Mouse (Mus musculus) stomach, postnatal 0 days (tissue): ENCODE measurements around the gene Scube1. TPM values are rescaled to one million over a fixed set of nuclear protein-coding genes. Genes with fewer than 3 reads are reported as not detected.

ENCODE experiments used
- ATAC-seq: fragments of 200-750 bp; cut with Nextera tagmentation; 2 replicates; pipeline ENCODE4 v1.8.0; 2017; ENCODE audit not compliant: low FRiP score, low TSS enrichment
- DNase-seq: peaks from one replicate; pipeline ENCODE4 v3.0.0-alpha.2; 2016; ENCODE audit warnings: low spot score
- H3K27ac ChIP-seq: fragments of 300-500 bp; sonication (generic); replicated peaks from 2 replicates; pipeline ENCODE4 v1.5.1; 2014; ENCODE audit warnings: mild to moderate bottlenecking, control low read depth
- H3K27me3 ChIP-seq: fragments of 300-500 bp; sonication (generic); 2 replicates; pipeline ENCODE4 v1.6.1; 2014; ENCODE audit warnings: low read length; ENCODE audit not compliant: control insufficient read depth, insufficient read depth
- H3K36me3 ChIP-seq: fragments of 300-500 bp; sonication (generic); 2 replicates; pipeline ENCODE4 v1.6.1; 2014; ENCODE audit warnings: low read length, mixed read lengths; ENCODE audit not compliant: control insufficient read depth, insufficient read depth
- H3K4me1 ChIP-seq: fragments of 300-500 bp; sonication (generic); replicated peaks from 2 replicates; pipeline ENCODE4 v1.6.1; 2014; ENCODE audit warnings: antibody characterized with exemption; ENCODE audit not compliant: control insufficient read depth, insufficient read depth
- H3K4me2 ChIP-seq: fragments of 300-500 bp; sonication (generic); replicated peaks from 2 replicates; pipeline ENCODE4 v1.6.1; 2014; ENCODE audit warnings: low read depth, mild to moderate bottlenecking, control low read depth, moderate library complexity
- H3K4me3 ChIP-seq: fragments of 300-500 bp; sonication (generic); 2 replicates; pipeline ENCODE4 v1.5.1; 2014; ENCODE audit warnings: low read depth, low read length, control low read depth
- H3K9ac ChIP-seq: fragments of 300-500 bp; sonication (generic); 2 replicates; pipeline ENCODE4 v1.6.1; 2014; ENCODE audit warnings: mild to moderate bottlenecking, low read length, control low read depth, mixed read lengths
- H3K9me3 ChIP-seq: fragments of 300-500 bp; sonication (generic); 2 replicates; pipeline ENCODE4 v1.6.1; 2016; ENCODE audit warnings: low read length; ENCODE audit not compliant: control insufficient read depth
- CTCF ChIP-seq: IDR thresholded peaks from 2 replicates; pipeline ENCODE4 v1.5.1; 2016; ENCODE audit warnings: antibody characterized with exemption, low read depth, mild to moderate bottlenecking, moderate library complexity
- EP300 ChIP-seq: optimal IDR thresholded peaks from 2 replicates; pipeline ENCODE3; 2016; ENCODE audit warnings: antibody characterized with exemption
- WGBS: fragments of 180-500 bp; shearing (Covaris S2); extraction: QIAGEN DNeasy Blood & Tissue Kit; methylation state at CpG from one replicate; pipeline ENCODE4 v1.1.7; 2014; 5-methylcytosine and 5-hydroxymethylcytosine counted together
- polyA plus RNA-seq: library from polyadenylated mRNA; unstranded; fragments of >200 nt; fragmentation: Nextera tagmentation; extraction: Ambion mirVana; gene quantifications from 2 replicates; pipeline ENCODE4 v1.2.1, GENCODE M21; 2015

The Scube1 gene
- polyA plus RNA-seq, 1 experiment from 2014 or later = 5.0 TPM

- peaks cover 6% of the 10 kb centered on the region; the same call in 1 of the 2 replicates for H3K36me3 ChIP-seq
- no peak overlapping the region for H3K4me3 ChIP-seq
- H3K4me1 ChIP-seq = no peaks in the 10 kb centered on the region
- ATAC-seq (no peak), DNase-seq (no peak)
- TF ChIP-seq CTCF = no peak
- no peak for TF ChIP-seq EP300
- no peak overlapping the region for H3K4me2 ChIP-seq
- H3K9me3 ChIP-seq = no peaks in the 10 kb centered on the region
- no peak overlapping the region for H3K27ac ChIP-seq
- no peaks in the 10 kb centered on the region for H3K27me3 ChIP-seq
- H3K9ac ChIP-seq = no peak overlapping the region
- 78% methylated on average over 4 of the region's 4 CpGs for WGBS
Observed at GRCm38 (mm10) chr15:83572132-83572531, 152.7 kb downstream of the Scube1 start.

GRCm38 (mm10) chr15:83571636-83572035 lies 153.2 kb downstream of the Scube1 start:
- DNase-seq (no peak), ATAC-seq (no peak)
- H3K27me3 ChIP-seq = no peaks in the 10 kb centered on the region
- H3K4me3 ChIP-seq = no peak overlapping the region
- 78% methylated on average over 5 of the region's 5 CpGs for WGBS
- no peak for TF ChIP-seq EP300
- TF ChIP-seq CTCF = no peak
- H3K36me3 ChIP-seq = peaks cover 6% of the 10 kb centered on the region; the same call in 1 of the 2 replicates
- H3K9me3 ChIP-seq = no peaks in the 10 kb centered on the region
- no peak overlapping the region for H3K4me2 ChIP-seq
- no peak overlapping the region for H3K27ac ChIP-seq
- H3K9ac ChIP-seq = no peak overlapping the region
- no peaks in the 10 kb centered on the region for H3K4me1 ChIP-seq

GRCm38 (mm10) chr15:83570641-83571040 lies 154.2 kb downstream of the Scube1 start:
- Histone ChIP-seq H3K4me2 (no peak overlapping the region), H3K4me3 (no peak overlapping the region), H3K27me3 (no peaks in the 10 kb centered on the region), H3K27ac (no peak overlapping the region), H3K4me1 (no peaks in the 10 kb centered on the region), H3K9ac (no peak overlapping the region), H3K9me3 (no peaks in the 10 kb centered on the region), H3K36me3 (0 out of 2 replicates have a peak, but pooled peaks cover 4% of the 10 kb centered on the region)
- TF ChIP-seq EP300 = no peak
- TF ChIP-seq CTCF = peak; percentile 60
- WGBS = 70% methylated on average over 2 of the region's 2 CpGs
- no peak for ATAC-seq
- no peak for DNase-seq

- H3K27ac ChIP-seq = no peak overlapping the region
- no peaks in the 10 kb centered on the region for H3K27me3 ChIP-seq
- 52% methylated on average over 11 of the region's 11 CpGs for WGBS
- ATAC-seq (no peak), DNase-seq (no peak)
- 0 out of 2 replicates have a peak overlapping the region, but pooled peaks have one; percentile 11 for H3K4me2 ChIP-seq
- no peaks in the 10 kb centered on the region for H3K4me1 ChIP-seq
- H3K9ac ChIP-seq = no peak overlapping the region
- 0 out of 2 replicates have a peak, but pooled peaks cover 4% of the 10 kb centered on the region for H3K36me3 ChIP-seq
- TF ChIP-seq CTCF = no peak
- H3K9me3 ChIP-seq = no peaks in the 10 kb centered on the region
- H3K4me3 ChIP-seq = no peak overlapping the region
Observed at GRCm38 (mm10) chr15:83569682-83570081, 155.1 kb downstream of the Scube1 start.

- Histone ChIP-seq H3K27ac (no peak overlapping the region), H3K27me3 (no peaks in the 10 kb centered on the region), H3K9me3 (no peaks in the 10 kb centered on the region), H3K4me1 (peaks cover 3% of the 10 kb centered on the region; the same call in 1 of the 2 replicates), H3K9ac (no peak overlapping the region), H3K36me3 (no peaks in the 10 kb centered on the region), H3K4me2 (no peak overlapping the region), H3K4me3 (no peak overlapping the region)
- no peak for TF ChIP-seq EP300
- TF ChIP-seq CTCF = no peak
- DNase-seq (no peak), ATAC-seq (no peak)
- WGBS = 97% methylated on average over 5 of the region's 5 CpGs
Observed at GRCm38 (mm10) chr15:83568544-83568943, 156.3 kb downstream of the Scube1 start.

- Histone ChIP-seq H3K4me2 (no peak overlapping the region), H3K9ac (no peak overlapping the region), H3K27ac (no peak overlapping the region), H3K4me3 (no peak overlapping the region), H3K36me3 (no peaks in the 10 kb centered on the region), H3K4me1 (peaks cover 3% of the 10 kb centered on the region; the same call in 1 of the 2 replicates), H3K27me3 (no peaks in the 10 kb centered on the region), H3K9me3 (no peaks in the 10 kb centered on the region)
- ATAC-seq (no peak), DNase-seq (no peak)
- TF ChIP-seq EP300 (no peak), CTCF (no peak)
- 94% methylated on average over 3 of the region's 3 CpGs for WGBS
Observed at GRCm38 (mm10) chr15:83567728-83568127, 157.1 kb downstream of the Scube1 start.
